Mouse (Mus musculus) lung, postnatal 10 days (tissue): ENCODE data around the gene Mageb2.
"Not testable (repeated sequence)": the region's sequence is repeated elsewhere in the genome, so short reads cannot be mapped to it uniquely, and the experiment has no call there.

Experiments used
- DNase-seq: peaks from one replicate; pipeline ENCODE4 v3.0.0; 2021

The Mageb2 gene

DNA sequence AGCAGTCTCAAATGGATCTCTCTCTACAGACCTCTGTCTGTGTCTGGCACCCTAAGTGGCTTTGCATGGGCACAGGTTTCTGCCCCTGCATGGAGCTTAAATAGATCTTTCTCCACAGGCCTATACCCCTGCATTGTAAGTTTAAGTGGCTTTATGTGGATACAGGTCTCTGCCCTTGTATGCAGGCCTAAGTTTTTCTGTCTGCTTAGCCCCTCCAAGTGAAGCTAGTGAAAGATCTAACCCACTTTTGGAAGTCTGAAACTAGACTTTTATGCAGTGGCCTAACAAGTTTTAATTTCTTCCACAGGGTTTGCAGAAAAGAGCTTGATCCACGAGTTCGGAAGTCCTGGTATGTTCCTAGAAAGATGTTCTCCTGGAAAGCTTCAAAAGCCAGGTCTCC is at the start of gene Mageb2:
Gene Mageb2 (plus strand): TSS at position 301 of the 400 bp plus-strand sequence.
- DNase-seq, result not testable (repeated sequence)

DNA sequence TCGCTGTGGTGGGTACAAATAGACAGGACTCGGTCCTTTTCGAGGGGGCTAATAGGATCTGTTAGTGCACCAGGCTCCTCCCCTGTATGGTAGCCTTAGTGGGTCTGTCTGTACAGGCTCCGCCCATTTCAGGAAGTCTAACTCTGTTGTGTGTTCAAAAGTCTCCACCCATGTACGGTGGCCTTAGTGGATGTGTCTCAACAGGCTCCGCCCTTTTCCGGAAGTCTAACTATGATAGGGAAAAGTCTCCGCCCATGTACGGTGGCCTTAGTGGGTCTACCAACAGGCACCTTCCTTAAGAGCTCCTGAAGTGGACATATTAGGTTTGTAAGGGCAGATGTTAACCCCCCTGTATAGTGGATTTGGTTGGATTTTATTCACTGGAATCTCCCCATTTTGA is 18.2 kb upstream of the Mageb2 start:
- not testable (repeated sequence) for DNase-seq
